Mouse (Mus musculus): ENCODE measurements around the gene Myo1e.

The Myo1e gene

DNA sequence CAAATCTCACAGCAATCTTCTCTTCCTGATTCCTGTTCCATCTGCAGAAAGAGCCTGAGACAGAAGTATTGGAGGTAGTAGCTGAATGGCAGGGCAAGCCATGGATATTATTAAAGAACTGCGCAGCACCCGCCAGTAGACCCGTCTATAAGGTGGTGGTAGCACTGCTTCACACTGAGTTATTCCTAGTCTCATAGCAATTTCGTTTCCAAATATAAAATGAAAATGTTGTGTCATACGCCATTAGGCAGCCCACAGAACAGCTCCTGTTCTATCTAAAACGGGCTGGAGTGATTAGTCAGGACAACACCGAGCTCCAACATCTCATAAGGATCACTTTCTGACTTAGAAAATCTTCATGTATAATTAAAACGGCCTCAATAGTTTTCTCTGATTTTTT is 157.6 kb downstream of the Myo1e start:
- no peak for DNase-seq (ENCODE audit: low read depth)

DNA sequence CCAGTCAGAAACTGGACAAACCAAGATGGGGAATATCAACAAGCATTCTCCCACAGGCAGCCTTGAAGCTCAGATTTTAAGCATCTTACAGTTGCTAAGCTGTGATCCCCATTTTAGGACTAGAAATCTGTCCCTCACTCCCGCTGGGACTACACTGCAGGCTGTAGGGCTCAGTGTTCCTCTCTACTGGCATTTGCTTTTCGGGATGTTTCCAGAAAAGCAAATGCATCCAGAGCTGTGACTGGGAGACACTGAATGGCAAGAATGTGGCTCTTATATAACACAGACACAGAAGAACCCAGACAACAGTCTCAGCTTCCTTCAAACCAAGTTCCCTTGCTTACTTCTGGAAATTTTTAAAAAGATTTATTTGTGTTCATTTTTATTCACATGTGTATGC is 158.8 kb downstream of the Myo1e start:
- DNase-seq (ENCODE audit: low read depth) = no peak

DNA sequence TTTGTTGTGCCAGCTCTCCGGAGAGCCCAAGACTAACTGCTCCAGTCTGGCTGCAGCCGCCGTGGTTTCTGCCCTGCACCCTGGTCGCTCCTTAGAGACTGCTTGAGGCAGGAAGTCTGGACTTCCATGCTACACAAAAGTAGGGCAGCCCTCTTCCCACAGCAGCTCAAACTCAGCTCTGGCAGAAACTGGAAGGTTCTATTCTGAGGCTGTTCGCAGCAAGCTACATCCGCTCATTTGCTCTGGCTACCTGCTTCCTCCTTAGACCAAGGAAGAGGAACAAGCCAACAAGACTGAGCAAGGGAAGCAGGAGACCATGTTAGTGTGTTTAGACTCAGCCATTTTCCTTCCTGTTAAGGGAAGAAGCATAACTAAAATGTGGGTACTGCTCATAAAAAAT is 159.7 kb downstream of the Myo1e start:
- DNase-seq (ENCODE audit: low read depth) = no peak

DNA sequence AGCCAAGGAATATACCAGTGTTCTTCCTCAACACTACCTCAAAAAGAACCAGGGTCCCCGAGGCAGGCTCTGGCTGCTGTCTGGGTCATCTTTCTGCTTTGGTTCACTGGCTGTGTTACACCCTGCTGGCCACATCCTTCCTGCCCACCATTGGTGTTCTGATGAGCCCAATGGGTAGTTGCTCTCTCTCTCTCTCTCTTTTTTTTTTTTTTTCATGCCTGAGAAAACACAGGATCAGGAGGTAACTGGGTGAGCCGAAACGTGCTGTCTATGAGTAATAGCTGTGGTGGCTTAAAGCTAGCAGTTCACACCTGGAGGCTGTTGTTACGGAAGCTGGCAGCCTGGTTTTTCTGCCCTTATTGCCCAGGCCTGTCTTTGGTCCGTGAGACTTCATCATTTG is 164.5 kb downstream of the Myo1e start:
- no peak for DNase-seq (ENCODE audit: low read depth)

DNA sequence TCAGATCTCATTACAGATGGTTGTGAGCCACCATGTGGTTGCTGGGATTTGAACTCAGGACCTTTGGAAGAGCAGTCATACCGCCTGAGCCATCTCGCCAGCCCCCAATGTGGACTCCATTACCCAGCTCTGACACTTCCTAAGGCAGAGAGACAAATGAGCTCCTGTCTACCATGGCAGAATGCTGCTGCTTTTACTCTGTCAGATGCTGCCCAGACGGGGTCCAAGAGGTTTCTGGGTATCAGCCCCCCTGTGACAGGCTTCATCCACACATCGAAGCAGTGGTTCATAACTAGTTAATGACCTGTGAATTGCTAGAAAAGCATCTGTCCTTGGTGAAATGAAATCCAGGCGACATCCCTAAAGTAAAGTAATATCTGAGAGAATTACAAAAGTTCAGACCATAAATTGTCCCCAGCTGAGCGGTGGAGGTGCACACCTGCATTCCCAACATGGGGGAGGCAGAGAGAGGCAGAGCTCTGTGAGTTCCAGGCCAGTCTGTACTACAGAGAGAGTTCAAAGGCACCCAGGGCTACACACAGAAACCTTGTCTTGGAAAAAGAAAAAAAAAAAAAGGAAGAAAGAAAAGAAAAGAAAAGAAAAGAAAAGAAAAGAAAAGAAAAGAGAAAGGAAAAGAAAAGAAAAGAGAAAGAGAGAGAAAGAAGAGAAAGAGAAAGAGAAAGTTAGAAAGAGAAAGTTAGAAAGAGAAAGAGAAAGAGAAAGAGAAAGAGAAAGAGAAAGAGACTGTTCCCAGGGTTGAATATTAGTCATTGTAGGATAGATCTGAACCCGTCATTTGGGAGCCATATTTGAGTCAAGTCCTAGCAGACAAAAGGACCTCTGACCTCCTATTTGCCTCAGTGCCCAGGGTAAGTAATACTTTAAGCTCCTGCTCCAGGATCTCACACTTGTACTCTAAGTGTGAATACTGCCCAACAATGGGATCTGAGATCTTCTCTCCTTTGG is 172.6 kb downstream of the Myo1e start:
- DNase-seq (ENCODE audit: low read depth) = no peak

DNA sequence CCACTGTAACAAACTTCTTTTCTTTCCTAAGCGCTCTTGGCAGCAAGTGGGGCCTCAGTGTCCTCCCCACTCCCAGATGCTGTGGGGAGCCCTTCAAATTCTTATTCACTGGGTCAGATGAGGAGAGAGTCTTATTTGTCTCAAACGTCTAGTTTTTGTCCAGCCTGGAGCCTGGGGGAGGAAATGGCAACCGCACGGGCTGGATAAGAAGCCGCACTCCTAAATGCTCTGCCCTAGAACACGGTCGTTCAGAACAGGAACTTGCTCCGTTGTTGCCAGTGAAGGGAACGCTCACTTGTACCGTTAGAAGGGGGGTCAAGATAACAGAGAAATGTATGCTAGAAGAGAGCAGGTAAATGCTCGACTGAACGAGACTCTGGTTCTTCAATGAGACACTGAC is 174.9 kb downstream of the Myo1e start:
- DNase-seq (ENCODE audit: low read depth) = no peak

DNA sequence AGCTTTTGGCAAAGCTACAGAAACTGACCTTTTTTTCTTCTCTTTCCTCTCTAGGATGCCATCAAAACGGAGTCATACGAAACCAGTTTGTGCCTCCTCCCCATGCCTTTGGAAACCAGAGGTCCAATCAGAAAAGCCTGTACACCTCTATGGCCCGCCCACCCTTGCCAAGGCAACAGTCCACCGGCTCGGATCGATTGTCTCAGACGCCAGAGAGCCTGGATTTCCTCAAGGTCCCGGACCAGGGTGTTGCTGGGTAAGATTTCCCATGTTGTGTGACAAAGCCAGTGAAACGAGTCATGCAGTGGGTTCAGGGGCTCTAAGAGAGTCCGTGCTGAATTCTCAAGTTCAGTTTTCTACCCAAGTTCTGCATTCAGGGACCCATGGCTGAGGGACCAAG is 176.6 kb downstream of the Myo1e start:
- no peak for DNase-seq (ENCODE audit: low read depth)

DNA sequence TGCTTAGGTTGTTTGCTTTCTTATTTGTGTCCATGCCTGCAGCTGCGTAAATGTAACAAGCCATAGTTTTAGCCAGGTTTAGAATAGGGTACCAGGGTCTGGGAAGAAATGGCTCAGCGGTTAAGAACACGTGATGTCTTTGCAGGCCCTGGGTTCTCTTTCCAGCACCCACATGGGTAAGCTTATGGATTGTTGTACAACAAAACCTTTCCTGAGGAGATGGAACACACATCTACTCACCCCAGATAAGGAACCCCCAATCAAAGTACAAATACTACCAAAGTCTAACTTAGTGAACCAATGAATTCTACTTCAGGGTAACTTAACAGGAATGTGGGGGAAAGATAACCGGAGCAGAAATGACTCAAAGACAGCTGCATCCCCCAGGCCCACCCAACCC is 177.3 kb downstream of the Myo1e start:
- no peak for DNase-seq (ENCODE audit: low read depth)

DNA sequence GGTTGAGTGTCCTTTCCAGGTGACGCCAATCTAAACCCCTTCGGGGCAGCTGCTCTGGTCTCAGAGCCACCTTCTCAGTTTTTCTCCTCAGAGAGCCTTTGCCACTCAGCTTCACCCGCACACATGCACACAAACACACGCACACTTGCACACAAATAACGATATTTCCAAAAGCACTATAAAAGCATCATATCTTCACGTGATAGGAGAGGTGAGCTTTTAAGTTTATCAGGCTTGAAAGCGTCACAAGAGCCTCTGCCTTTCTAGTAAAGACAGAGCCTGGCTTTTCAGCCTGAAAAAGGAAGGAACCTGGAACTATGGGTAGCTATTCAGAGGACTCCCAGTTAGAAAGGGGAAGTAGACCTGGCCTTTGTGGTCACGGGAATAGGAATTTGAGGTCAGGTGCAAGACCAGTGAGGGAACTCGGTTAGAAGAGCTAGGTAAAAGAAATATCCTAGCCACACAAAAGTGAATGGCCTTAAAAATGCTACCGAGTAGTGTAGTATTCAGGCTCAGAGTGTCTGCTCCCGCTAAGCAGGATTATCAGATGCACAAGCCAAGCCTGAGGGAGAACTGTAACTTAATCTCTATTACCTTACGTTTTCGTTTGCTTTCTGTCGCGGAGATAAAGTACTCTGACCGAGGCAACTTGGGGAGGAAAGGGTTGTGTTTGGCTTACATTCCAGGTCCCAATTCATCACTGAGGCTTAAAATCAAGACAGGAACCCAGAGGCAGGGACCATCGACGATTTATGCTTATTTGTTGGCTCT is 178.0 kb downstream of the Myo1e start:
- no peak for DNase-seq (ENCODE audit: low read depth)

DNA sequence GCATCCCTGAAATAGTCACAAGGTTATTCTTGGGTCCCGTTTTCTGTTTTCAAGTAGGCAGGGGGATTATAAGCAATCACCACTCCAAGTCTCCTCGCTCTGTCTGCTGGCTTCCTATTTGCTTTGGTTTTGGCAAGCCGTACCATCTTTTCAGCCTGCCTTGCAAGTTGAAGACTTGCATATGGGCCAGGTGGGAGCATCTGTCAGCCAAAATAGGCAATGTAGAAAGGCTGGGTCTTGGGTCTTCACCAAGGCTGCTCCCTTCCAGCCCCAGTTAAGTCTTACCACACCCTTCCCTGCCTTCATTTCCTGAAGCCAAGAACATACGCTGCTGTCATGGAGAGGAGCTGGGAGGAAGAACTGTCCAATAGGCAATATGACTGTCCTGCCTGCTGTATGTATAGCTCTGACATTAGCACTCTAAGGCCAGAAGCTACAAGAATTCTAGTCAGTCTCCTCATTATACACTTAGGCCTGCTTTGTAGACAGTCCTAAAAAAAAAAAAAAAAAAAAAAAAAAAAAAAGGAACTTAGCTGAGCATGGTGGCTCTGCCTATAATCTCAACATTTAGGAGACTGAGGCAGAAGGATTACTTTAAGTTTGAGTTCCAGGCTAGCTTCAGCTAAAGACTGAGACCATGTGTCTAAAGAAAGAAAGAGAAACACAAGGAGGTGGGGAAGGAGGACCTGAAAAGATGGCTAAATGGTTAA is 180.4 kb downstream of the Myo1e start:
- DNase-seq (ENCODE audit: low read depth) = no peak

DNA sequence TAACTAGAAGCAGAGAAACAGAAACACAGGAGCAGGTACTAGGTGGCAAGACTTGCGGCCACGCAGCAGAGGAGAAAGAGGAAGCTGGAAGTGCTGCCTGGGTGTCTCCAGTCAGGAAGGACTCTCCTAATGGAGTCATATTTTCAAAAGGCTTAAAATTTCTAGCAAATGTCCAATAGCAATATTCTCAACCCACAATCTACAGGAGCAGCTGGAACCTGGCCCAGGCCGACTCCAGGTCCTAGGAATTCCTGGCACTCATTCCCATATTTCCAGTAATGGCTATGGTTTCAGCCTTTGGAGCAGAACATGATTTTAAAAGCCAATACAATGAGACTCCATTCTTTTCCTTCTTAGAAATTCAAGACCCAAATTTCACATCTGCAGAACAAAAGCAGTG is 182.4 kb downstream of the Myo1e start:
- no peak for DNase-seq (ENCODE audit: low read depth)

DNA sequence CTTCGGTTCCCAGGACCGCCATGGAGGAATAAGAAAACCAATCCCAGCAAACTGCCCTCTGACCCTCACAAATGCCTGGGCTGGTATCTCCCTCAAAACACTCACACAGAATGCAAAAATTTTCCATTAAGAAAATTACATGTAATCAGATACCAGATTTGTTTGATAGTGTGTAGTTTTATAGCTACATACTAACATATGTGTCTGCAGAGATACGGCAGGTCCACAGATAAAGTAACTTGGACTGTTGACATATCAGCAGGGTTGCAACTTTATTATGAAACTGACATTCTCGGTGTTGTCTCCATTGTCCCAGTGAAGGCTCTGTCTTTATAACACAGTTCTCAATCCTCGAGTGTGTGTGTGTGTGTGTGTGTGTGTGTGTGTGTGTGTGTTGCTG is 183.9 kb downstream of the Myo1e start:
- no peak for DNase-seq (ENCODE audit: low read depth)

DNA sequence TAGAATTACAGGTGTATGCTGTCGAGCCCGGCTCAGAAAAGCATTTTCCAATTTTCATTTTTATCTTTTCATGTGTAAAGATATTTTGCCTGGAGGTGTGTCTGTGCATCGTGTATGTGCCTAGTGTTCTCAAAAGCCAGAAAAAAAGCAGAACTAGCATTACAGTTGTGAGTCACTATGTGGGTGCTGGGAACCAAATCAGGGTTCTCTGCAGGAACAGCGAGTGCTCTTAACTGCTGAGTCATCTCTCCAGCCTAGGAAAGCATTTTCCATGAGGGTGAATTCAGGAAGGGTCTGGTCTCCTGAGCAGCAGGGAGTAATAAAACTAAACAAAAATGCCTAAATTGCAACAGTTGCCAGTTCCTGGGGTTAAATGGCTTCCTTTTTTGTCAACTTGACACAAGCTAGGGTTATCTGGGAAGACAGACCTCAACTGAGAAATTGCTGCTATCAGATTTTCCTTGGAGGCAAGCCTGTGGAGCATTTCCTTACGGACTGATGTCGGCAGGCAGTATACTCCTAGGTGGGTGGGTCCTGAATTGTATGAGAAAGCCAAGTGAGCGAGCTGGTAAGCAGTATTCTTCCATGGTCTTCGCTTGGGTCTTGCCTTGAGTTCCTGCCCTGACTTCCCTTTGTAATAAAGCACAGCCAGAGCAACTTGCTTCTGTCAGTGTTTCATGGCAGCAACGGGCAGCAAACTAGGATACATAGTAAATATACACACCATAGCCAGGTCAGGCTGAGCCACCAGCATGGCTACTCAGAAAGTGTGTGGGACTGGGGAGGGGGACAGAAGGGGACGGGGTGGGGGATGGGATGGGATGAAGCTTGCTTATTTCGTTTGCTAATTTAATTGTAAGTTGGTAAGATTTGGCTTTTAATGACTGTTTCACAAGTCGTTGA is 184.8 kb downstream of the Myo1e start:
- no peak for DNase-seq (ENCODE audit: low read depth)

DNA sequence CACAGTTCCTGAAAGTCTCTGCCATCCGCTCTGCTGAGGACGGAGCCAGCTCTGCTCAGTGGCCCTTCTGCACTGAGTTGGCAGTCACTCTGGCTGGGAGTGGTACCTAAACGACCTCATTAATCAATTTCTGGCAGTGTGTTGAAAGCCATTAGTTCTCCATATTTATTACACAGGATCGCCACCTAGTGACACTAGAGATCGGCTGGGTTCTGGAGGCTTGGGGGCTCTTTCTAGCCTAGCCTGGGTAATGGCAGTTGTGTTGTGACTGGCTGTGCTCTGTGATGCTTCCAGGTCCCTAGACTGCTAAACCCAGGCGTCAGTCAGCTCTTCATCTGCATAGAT is 185.4 kb downstream of the Myo1e start:
- no peak for DNase-seq (ENCODE audit: low read depth)

DNA sequence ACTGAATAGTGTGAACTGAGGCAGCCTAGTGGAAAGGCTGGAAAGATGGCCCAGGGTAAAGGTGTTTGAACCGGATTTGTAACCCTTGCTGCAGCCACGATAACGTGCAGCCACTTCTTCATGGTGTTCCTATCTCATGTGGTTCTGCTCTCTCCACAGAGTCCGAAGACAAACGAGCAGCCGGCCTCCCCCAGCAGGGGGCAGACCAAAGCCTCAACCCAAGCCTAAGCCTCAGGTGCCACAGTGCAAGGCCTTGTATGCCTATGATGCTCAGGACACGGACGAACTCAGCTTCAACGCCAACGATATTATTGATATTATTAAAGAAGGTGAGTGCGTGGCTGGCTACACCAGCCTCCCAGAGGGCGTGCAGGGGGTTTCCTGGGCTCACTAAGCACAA is 188.5 kb downstream of the Myo1e start:
- no peak for DNase-seq (ENCODE audit: low read depth)

DNA sequence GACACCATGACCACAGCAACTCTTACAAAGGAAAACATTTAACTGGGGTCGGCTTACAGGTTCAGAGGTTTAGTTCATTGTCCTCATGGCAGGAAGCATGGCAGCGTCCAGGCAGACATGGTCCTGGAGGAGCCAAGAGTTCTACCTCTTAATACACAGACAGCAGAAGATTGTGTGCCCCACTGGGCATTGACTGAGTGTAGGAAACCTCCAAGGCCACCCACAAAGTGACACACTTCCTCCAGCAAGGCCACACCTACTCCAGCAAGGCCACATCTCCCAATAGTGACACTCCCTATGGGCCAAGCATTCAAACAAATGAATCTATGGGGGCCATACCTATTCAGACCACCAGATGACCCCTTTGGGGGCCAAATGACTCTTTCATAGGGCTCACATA is 188.9 kb downstream of the Myo1e start:
- no peak for DNase-seq (ENCODE audit: low read depth)

DNA sequence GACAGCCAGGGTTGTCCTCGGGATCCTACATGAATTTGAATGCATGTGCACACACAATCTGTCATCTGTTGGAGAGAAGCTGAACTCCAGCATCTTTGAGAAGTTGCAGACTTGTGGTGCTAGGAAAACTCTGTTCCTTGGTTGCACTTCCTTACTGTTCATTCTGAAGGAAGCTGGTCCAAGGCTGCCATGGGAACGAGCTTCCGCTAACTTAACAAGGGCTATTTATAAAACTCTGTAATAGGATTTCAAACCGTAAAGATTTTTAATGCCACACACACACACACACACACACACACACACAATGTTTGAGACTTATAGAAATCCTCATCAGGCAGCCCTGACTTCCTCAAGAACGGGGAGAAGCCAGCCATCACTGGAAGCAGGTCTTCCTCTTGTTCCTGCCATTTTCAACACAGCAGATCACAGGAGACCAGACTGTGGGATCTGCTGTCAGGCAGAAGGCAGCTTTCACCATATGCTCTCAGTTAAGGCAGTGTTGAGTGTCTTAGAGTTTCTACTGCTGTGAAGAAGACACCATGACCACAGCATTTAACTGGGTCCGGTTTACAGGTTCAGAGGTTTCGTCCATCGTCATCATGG is 194.9 kb downstream of the Myo1e start:
- DNase-seq (ENCODE audit: low read depth) = no peak

DNA sequence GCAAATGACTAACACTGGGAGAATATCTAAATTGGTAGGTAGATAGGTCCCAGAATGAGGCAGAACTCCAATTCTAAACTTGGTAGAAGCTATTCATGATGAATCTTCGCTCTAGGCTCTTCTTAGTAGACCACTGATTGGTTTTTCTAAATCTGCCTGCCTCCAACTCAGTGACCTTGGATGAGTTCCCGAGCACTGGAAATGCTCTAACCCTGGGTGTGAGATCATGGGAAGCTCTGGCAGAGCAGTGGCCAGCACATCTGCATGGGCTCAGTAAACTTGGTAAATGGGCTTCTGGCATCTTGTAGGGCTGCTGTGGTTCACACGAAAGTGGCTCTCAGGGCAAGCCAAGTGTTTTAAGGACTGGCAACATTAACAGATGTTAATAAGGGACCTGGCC is 199.4 kb downstream of the Myo1e start:
- no peak for DNase-seq (ENCODE audit: low read depth)

DNA sequence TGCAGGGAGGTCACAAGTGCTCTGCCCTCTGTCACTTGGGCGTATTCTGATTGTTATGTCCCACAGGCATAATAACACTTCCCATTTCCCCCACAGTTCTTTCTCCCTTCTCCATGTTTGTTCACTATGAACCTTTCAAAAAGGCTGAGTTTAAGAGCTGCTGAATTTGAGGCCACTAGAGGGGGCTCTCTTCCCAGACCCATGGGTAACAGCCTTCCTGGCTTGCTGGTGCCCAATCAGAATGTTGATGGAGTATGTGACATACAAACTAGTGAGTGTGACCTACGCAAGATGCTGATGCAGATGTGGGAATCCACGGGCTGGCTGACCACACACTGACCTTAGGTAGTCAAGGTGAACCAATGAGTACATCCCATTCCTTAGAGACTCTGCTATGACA is 201.6 kb downstream of the Myo1e start:
- DNase-seq (ENCODE audit: low read depth) = no peak

DNA sequence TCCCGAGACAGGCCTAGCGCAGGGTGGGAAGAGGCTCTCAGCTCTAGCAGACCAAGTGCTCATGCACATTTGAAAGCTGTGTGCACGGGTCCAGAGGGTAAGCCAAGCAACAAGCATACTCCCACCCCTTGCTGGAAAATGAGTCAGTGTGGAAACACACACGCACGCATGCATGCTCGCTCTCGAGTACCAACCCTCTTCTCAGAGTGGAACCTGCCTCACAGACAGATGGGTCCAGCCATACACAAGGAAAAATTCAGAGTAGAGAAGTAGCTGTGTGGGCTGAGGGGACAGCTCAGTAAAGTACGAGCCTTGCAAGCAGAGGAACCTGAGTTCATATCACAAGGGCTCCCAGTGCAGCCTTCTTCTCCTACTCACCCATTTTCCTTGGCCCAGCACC is 202.6 kb downstream of the Myo1e start:
- DNase-seq (ENCODE audit: low read depth) = no peak

DNA sequence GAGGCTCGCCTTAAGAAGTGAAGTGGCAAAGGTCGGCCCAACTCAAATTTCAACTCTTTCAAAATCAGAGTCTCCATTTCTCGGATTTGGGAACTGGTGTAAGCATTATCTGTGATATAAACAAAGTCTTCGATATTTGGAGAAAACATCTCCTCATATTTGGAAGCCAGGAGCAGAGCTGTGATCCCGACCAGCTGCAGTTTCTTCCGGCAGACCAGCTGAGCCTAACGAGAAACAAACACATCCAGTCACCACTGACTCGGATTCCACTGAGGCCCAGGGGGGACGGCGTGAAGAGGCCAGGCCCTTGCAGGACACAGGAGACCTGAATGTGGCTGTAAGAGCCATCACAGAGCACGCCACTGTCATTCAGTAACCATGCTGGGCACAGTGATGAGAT is 203.5 kb downstream of the Myo1e start:
- no peak for DNase-seq (ENCODE audit: low read depth)

Measured in fibroblast of lung, adult 2 months (primary cell).